Mouse (Mus musculus) heart, postnatal 10 days (tissue): ENCODE data around the gene AI661453. TPM values are rescaled to one million over a fixed set of nuclear protein-coding genes. Genes with fewer than 3 reads are reported as not detected.
"Not testable (repeated sequence)": the region's sequence is repeated elsewhere in the genome, so short reads cannot be mapped to it uniquely, and the experiment has no call there.

Experiments used
- DNase-seq, 2 experiments: peaks; one replicate each; pipeline ENCODE4 v3.0.0; 2021
- intact Hi-C: fragments of 180-260 bp; cut with DNase I; formaldehyde crosslinking; loops from one replicate; pipeline ENCODE4 v1.15.1; 2025
- total RNA-seq, 2 experiments: library from RNA; stranded (reverse); gene quantifications; 2 replicates each; pipeline ENCODE4 v1.2.3; 2021

AI661453 gene
- total RNA-seq, result 1 to 10 TPM; 1.5 to 2.0 TPM

DNA sequence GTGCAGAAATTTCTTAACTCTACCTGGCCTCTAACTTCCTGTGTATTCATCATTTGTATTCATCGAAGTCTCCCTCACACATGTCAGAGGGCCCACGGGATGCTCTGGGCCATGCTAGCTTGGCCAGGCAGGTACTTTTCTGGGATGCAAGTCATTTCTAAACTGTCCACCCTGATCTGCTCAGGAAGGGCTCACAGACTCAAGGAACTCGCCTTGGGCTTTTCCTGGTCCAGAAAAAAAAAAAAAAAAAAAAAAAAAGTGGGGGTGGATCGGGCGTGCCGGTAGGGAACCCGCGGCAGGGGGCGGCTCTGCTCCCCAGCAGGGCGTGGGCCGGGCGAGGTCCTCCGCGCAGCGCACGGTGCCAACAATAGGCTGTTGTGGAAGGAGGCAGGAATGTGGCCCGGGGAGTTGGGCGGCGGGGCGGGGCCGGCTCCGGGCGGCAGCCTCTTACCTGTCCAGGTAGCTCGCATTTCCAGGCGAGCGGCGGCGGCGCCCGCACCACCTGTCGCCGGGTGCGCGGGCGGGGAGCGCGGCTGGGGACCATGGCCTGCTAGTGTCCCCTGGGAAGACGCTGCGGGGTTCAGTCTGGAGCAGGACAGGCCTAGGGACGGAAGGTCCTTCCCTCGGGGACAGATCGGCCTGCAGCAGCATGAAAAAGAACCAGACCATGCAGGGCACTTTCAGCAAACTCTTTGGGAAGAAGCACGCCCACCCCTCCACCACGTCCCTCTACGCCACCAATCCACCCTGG is at the start of gene AI661453:
TSS of gene AI661453 (plus strand) at position 460 of the 751 bp plus-strand sequence.
- no peak for DNase-seq
- intact Hi-C loops, result no loop called here

DNA sequence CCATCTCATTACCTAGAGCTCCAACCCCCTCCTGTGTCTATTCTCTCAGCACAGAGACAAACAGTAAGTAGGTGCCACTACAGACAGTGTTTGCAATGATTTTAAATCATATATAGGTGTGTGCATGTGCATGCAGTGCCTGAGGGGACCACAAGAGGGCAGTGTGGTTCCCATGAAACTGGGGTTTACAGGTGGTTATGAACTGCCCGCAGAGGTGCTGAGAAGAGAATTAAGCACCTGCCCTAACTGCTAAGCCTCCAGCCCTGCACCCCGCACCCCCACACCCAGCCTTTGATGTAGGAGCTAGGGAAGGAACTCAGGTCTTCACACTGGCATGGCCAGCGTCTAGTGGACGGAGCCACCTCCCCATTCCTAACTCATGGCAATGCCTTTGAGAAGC is 49.8 kb upstream of the AI661453 start:
- intact Hi-C loops, result no loop called here
- peak; percentile 30 to 64 for DNase-seq

DNA sequence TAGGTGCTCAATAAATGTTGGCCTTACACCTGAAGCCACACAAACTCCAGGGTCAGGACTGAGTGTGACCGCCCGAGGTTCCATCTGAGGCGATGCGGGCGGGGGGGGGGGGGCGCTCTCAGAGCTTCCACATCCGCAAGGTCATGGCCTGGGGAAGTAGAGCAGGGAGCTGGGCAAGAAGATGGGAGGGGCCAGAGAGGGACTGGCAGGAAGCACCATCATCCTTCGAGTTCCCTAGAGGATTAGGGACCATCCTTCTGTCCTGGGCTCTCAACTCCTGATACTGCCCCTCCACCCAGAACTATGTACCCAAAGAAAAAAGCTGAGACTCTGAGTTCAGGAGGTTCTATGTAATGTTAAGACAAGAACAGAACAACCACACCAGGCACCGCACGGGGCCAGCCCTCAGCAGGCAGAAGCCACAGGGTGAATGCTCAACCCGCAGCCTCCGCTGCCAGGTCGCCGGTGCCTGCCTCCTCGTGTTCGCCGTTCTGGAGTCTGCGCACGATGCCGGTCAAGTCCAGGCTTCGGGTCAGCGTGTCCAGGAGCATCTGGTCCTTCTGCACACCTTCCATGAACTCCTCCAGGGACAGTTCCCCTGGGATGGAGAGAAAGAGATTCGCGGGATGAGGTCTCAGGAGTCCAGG is 42.1 kb upstream of the AI661453 start:
- peak; percentile 12 to 23 for DNase-seq
- intact Hi-C loops, result loop anchor here (5.0 kb wide), 1 partner anchor 88 kb away; no protein-coding TSS in a partner anchor

DNA sequence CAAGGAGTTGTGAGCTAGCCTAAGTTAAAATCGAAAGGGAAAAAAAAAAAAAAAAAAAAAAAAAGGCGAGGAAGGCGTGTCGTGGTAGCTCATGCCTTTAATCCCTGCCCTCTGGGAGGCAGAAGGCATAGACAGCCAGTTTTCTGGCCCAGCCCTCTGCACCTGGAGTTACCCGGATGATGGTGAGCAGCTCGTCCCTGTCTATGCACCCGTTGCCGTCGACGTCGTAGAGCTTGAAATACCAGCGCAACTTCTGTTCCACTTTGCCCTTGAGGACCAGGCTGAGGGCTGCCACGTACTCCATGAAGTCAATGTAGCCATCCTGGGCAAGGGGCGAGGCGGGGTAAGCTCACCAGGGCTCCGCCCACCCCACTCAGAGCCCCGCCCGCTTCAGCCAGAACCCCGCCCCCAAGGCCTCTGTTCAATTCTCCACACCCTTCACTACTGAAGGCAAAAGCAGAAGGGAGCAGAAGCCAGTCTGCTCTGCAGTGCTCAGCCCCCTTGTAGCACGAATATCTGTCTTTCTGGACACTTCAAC is 41.0 kb upstream of the AI661453 start:
- peak; percentile 38 to 56 for DNase-seq
- intact Hi-C loops, result no loop called here

DNA sequence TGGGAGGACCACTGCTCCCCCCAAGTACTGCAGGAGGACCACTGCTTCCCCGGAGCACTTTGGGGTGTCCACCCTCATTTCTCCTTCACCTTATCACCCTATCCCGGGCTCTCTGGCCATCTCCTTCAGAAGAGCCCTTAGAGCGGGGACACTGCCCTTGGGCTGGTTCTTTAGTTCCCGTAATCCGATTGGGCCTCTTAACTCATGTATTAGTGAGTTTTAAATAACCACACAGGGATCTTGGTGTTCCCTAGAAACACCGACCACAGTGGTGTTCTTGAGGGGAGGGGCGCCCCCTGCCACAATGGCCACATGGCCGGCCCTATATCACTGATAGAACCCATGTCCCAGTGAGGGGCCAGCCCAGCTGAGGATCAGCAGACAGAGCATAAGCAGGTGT is 37.3 kb upstream of the AI661453 start:
- intact Hi-C loops, result no loop called here

DNA sequence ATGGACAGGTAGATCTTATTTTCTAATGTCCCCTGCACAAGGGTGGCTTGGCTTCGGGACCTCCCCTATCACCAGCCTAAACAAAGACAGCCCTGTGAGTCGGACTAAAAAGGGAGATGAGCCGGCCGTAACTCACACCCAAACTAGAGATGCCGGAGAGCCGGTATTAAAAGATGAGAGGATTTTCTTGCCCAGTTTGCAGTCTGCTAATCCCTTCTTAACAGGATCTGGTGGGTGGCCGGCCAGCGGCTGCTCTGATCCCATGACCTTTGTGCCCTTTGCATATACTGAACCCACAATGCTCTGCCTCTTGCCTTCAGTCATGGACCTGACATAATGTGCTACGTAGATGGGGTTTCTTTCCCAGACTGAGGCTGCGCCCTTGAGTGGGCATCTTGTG is 36.0 kb upstream of the AI661453 start, which contains the start of gene Guca1a:
TSS of gene Guca1a (minus strand) at position 134 of the 400 bp plus-strand sequence.
- intact Hi-C loops, result loop anchor here (10.0 kb wide), 1 partner anchor 274 kb away; no protein-coding TSS in a partner anchor
- DNase-seq, result no peak

More for the DNA sequence above, 37.3 kb upstream of the AI661453 start:
- DNase-seq, result no peak

DNA sequence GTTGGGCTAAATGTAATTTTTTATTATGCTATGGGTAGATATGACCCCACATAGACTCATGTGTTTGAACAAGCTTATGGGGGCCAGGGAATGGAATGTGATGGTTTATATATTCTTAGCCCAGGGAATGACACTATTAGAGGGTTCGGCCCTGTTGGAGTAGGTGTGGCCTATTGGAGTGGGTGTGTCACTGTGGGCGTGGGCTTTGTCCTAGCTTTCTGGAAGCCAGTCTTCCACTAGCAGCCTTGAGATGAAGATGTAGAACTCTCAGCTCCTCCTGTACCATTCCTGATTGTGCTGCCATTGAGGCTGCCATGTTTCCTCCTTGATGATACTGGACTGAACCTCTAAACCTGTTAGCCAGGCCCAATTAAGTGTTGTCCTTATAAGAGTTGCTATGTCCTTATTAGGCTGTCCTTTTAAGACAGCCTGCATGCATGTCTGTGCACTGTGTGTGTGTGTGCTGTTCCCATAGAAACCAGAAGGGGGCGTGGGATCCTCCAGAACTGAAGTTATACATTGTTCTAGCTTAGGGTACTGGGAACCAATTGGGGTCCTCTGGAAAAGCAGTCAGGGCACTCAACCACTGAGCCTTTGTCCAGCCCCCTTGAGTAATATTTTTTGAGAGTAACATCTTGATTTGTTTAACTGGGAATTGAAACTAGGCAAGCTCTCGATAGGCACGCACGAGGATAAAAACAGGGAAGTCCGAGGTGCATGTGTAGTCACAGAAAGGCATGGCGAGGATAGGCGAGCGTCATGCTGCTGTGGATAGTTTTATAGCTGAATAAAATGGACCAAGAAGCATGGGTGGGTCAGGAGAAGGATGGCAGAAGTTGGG is 28.5 kb upstream of the AI661453 start:
- no peak for DNase-seq
- intact Hi-C loops, result loop anchor here (2.0 to 10.0 kb wide), 3 partner anchors 21 to 267 kb away; no protein-coding TSS in a partner anchor

DNA sequence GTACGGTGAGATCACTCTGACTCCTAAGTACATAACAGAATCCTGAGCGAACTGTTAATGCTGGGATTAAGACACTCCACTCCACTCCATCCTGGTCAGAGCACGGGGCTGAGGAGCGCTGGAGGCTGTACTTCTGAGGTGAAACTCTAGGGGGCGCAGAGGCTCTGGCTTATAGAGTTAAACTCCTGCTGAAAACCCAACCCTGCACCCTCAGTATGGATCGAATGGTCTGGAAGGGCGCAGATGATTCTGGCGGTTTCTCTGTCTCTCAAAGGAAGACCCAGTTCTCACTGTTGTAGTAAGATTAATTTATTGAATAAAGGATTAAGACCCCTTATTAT is 27.9 kb upstream of the AI661453 start:
- intact Hi-C loops, result loop anchor here (2.0 to 10.0 kb wide), 3 partner anchors 20 to 266 kb away; no protein-coding TSS in a partner anchor
- peak; percentile 61 to 78 for DNase-seq

DNA sequence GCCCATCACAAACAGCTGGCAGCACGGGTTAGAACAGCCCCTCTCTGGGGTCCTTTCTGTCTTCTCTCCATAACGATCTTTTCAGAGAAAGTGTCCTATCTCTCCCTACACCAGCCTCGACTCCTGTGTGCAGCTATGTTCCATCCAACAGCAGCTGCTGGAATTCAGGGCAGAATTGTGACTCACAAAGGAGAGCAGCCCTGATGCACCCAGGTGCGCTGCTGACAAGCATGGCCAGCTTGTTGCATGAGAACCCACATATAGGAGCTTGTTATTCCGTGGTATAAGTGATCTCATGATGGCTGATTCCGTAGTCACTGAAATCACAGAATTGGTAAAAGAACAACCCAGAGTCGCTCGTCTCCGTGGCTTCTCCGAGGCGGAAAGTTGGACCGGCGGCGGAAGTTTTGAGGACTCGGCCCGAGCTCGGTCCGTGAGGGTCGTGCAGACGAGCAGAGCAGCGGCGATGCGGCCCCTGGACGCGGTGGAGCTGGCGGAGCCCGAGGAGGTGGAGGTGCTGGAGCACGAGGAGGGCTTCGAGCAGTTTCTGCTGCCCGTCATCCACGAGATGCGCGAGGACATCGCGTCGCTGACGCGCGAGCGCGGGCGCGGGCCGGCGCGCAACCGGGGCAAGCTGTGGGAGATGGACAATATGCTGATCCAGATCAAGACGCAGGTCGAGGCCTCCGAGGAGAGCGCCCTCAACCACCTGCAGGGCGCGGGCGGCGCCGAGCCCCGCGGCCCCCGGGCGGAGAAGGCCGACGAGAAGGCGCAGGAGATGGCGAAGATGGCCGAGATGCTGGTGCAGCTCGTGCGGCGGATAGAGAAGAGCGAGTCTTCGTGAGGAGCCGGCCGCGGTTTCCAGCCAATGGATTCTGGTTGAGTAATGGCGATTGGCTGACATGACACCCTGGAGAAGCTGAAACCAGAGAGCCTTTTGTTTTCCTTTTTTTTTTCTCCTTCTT is 26.2 kb upstream of the AI661453 start:
- peak; percentile 27 to 44 for DNase-seq
- intact Hi-C loops, result loop anchor here (2.0 to 10.0 kb wide), 3 partner anchors 19 to 265 kb away; no protein-coding TSS in a partner anchor

DNA sequence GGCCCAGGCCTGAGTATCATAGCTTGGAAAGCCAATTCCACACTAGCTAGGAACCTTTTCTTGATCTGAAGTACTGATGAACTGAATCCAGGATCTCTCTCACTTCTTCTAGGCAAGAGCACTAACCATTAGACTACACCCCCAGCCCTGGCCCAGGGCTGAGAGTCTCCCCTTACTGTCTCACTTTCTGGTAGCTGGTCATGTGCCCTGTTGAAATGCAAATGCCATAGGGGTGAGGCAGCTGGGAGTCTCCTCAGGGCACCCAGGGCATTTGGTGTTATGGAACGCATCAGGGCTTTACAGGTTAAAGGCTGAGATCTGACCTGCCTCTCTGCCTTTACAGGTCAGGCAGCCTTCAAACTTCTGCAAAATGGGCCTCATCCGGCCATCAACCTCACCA is 16.2 kb upstream of the AI661453 start:
- intact Hi-C loops, result no loop called here
- no peak for DNase-seq

DNA sequence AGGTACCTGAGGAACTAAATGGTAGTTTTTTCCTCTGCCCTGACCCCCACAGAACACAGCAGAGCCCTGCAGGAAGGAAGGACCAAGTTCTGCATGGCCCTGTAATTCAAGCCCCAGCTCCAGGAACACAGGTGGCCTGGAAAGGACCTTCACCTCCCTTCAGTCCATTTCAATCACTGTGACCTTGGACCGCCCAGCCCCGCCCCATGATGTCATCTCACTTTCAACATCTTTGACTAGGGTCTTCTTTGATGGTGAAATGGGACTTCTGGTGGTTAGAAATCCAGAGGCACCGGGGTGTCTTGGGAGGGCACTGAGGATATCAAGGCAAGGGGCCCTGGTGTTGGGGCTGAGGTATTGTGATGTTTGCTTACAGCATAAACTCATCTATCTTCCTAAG is 14.8 kb upstream of the AI661453 start:
- no peak for DNase-seq
- intact Hi-C loops, result no loop called here

DNA sequence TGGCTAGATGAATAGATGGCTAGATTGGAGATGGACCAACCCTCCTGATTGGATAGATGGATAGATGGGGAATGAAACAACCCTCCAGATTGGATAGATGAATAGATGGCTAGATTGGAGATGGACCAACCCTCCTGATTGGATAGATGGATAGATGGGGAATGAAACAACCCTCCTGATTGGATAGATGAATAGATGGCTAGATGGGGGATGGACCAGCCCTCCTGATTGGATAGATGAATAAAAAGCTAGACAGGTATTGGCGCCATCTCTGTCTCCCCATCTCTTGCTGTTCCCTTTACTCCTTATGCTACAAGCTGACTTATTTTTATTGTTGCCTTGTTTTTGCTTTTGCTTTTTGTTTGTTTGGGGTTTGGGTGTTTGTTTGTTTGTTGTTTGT is 13.8 kb upstream of the AI661453 start:
- intact Hi-C loops, DNase-seq: not testable (repeated sequence)

DNA sequence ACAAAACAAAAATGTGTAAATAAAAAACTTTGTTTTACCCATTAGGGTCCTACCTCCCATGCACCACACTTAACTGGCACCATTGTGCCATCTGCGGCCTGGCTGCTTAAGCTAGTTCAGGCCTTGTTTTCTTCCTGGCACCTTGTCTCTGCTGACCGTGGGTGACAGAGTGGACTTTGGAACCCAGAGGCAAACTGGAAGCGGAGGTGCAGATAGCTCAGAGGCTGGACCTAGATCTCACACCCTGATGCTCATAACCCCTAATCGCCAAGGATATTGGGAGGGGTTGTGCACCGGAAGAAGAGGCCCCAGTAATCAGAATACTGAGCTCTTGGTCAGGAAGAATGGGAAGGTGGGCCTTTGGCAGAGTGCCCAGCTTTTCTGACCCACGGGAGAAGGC is 12.2 kb upstream of the AI661453 start:
- DNase-seq, result no peak
- intact Hi-C loops, result no loop called here

DNA sequence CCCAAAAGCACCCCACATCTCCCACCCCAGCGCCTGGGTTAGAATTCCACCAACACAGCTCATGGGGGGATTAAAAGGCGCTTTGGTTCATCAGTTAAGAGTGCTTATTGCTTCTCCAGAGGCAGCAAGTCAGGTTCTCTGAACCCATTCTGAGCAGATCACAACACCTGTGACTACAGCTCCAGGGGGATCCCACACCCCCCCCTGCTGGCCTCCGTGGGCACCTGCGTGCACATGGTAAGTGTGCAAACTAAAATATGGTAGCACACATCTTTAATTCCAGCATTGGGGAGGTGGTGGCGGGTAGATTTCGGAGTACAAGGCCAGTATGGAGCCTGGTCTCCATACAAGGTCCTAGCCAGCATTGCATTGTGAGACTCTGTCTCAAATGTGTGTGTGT is 9.1 kb upstream of the AI661453 start:
- DNase-seq, result no peak
- intact Hi-C loops, result no loop called here

DNA sequence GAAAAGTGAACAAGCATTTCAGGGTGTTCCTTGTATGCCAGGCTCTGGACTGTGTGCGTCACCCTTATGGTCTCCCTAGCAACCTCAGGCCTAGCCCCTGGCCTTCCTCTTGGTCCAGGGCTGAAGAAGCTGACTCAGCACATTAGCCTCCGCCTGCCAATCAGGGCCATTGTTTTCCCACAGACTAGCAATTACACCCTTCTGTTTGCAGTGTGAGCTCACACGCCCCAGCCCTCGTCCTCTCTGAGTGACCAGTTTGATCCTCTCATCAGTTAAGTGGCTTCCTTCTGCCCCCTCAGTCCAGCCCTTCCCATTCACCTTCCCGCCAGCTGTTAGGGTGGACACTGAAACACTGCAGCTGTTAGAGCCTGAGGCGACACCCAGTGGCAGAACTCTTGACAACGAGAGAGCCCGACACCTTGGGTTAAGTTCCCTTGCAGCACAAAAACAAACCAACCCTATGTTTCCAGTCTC is 7.5 kb upstream of the AI661453 start:
- intact Hi-C loops, result loop anchor here (2.0 kb wide), 1 partner anchor 20 kb away; no protein-coding TSS in a partner anchor
- DNase-seq, result peak; percentile 64 to 71

DNA sequence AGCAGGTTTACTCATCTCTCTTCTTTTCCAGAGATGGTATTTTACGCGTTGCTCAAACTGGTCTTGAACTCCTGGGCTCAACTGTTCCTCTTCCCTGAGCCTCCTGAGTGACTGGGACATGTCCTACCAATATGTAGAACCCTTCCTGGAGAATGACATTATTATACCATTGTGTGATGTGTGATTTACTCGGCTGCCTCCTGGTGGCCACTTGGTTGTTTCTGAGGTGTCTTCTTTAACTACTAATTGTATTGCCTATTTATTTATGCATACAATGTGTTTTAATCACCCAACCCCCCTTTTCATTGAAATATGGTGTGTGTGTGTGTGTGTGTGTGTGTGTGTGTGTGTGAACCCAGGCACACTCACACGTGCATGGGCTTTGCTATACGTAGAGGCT is 5.6 kb upstream of the AI661453 start:
- no peak for DNase-seq
- intact Hi-C loops, result no loop called here

DNA sequence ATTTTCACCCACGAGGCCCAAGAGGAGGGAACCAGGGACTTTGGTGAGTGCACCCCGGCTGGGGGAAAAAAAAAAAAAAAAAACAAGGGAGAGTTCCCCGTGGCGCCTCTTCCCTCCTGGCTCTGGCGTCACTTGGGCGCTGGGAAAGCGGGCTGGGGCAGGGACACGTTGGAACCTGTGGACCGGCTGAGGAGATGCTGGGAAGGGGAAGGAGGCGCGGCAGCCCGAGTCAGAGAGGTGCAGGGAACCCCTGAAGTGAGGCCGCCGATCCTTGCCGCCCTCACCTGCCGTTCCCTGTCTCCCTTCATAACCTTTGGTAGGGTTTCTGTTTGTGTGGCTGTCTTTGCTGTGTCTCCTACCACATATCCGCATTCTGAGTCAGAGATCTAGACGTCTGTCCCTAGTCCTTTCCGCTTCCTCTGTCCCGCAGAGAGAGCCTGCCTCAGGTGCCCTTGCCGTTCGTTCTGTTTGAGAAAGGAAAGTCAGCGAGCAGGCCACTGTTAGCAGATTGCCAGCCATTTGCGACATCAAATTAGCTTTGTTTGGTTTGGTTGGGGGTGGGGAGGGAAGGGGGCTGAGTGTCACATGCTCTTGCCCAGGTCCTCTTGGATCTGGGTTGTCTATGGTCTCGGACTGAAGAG is 612 bp downstream of the AI661453 start, which contains the start of gene 1700001C19Rik:
TSS of gene 1700001C19Rik (minus strand) at position 470 of the 641 bp plus-strand sequence.
- DNase-seq, result no peak
- intact Hi-C loops, result no loop called here

DNA sequence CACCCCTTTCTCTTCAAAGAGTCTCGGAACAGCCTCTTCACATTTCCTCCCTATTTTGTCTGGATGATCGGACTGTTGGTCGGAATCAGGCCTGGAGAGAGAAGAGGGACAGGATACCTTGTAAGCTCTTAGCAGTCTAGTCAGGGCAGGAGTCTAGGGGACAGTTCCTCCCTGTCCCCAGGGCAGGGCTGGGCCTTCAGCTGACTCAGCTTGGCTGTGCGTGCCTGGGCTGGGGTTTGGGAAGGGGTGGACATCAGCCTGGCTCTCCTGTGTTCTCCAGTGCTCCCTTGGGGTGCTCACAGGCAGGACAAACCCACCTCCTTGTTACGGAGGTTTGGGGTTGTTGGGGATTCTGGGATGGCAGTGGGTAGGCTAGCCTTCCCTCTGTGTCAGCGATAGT is 2.2 kb downstream of the AI661453 start:
- DNase-seq, result no peak
- intact Hi-C loops, result no loop called here
